Mouse (Mus musculus) embryonic facial prominence, embryonic 15.5 days (tissue): ENCODE data around the gene Bank1. TPM values are rescaled to one million over a fixed set of nuclear protein-coding genes. Genes with fewer than 3 reads are reported as not detected.
A peak's percentile ranks its signal among the peaks of the same experiment; 100 is the strongest.

Experiments used
- ATAC-seq: fragments of 200-750 bp; cut with Nextera tagmentation; 2 replicates; pipeline ENCODE4 v1.8.0; 2017; ENCODE audit warnings: low read depth, moderate TSS enrichment; ENCODE audit not compliant: insufficient number of reproducible peaks, low FRiP score, low TSS enrichment
- H3K27ac ChIP-seq: fragments of 300-500 bp; sonication (generic); replicated peaks from 2 replicates; pipeline ENCODE4 v1.5.1; 2015; ENCODE audit warnings: mild to moderate bottlenecking, inconsistent platforms
- H3K27me3 ChIP-seq: fragments of 300-500 bp; sonication (generic); 2 replicates; pipeline ENCODE4 v1.6.1; 2015; ENCODE audit warnings: inconsistent platforms
- H3K36me3 ChIP-seq: fragments of 300-500 bp; sonication (generic); 2 replicates; pipeline ENCODE4 v1.6.1; 2015; ENCODE audit warnings: mild to moderate bottlenecking, inconsistent platforms
- H3K4me1 ChIP-seq: fragments of 300-500 bp; sonication (generic); 2 replicates; pipeline ENCODE4 v1.6.1; 2015; ENCODE audit warnings: inconsistent platforms
- H3K4me2 ChIP-seq: fragments of 300-500 bp; sonication (generic); replicated peaks from 2 replicates; pipeline ENCODE4 v1.6.1; 2015; ENCODE audit warnings: mild to moderate bottlenecking, inconsistent platforms
- H3K4me3 ChIP-seq: fragments of 300-500 bp; sonication (generic); replicated peaks from 2 replicates; pipeline ENCODE4 v1.5.1; 2015; ENCODE audit warnings: mild to moderate bottlenecking, inconsistent platforms
- H3K9ac ChIP-seq: fragments of 300-500 bp; sonication (generic); 2 replicates; pipeline ENCODE4 v1.6.1; 2015; ENCODE audit warnings: inconsistent platforms
- H3K9me3 ChIP-seq: fragments of 300-500 bp; sonication (generic); replicated peaks from 2 replicates; pipeline ENCODE4 v1.6.1; 2016; ENCODE audit warnings: inconsistent platforms
- WGBS: fragments of 180-500 bp; shearing (Covaris S2); methylation state at CpG from one replicate; pipeline ENCODE4 v1.1.7; 2015; 5-methylcytosine and 5-hydroxymethylcytosine counted together
- polyA plus RNA-seq: library from polyadenylated mRNA; unstranded; fragments of >200 nt; fragmentation: Nextera tagmentation; extraction: Ambion mirVana; gene quantifications from 2 replicates; pipeline ENCODE4 v1.2.1, GENCODE M21; 2015

Gene Bank1
- polyA plus RNA-seq, 1 experiment from 2014 or later, result 1.1 TPM

DNA sequence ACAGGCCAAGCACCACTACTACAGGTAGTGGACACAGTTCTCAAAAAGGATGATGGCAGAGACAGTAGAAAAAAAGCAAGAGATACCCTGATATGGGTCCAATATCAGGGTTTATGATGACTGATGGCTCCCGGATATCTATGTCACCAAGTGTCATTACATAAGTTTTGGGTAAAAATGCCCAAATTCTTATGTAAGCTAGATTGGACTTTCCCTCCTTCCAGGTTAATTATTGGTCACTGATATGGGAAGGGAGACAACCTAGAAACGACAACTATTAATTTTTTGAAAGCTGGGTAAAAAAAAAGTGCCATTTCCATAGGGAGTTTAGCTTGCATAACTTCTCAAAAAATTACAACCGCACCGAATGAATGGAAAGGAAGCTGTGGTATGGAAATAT, 277.8 kb downstream of the Bank1 start:
- WGBS, result 74% methylated on average over 4 of the region's 4 CpGs
- H3K4me1 ChIP-seq, result no peaks in the 10 kb centered on the region
- no peaks in the 10 kb centered on the region for H3K27me3 ChIP-seq
- ATAC-seq, result no peak
- no peaks in the 10 kb centered on the region for H3K36me3 ChIP-seq
- no peak overlapping the region for H3K9ac ChIP-seq
- no peak overlapping the region for H3K4me2 ChIP-seq
- H3K27ac ChIP-seq, result no peak overlapping the region
- 0 out of 2 replicates have a peak, but pooled peaks cover 3% of the 10 kb centered on the region for H3K9me3 ChIP-seq
- H3K4me3 ChIP-seq, result no peak overlapping the region

DNA sequence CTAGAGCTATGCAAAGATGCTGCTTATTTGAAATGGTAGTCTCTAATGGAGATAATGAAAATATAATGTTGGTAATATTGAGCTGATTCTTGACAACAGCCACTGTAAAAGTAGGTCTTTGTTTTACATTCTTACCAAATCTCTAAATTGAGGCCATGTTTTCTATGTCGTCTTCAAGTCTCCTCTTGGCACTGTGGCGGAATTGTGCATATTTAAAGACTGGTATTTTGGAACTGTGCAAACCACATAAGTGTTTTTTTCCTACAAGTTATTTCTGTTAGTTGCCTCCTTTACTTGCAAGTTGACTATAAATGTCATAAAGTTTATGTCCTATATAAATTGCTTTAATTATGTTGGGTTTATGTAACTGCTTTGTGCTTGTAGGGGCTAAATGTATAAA, 280.5 kb downstream of the Bank1 start:
- H3K36me3 ChIP-seq, result no peaks in the 10 kb centered on the region
- 0 out of 2 replicates have a peak, but pooled peaks cover 3% of the 10 kb centered on the region for H3K9me3 ChIP-seq
- no peaks in the 10 kb centered on the region for H3K4me1 ChIP-seq
- H3K27me3 ChIP-seq, result no peaks in the 10 kb centered on the region
- H3K4me2 ChIP-seq, result no peak overlapping the region
- no peak overlapping the region for H3K4me3 ChIP-seq
- no peak for ATAC-seq
- H3K27ac ChIP-seq, result no peak overlapping the region
- no peak overlapping the region for H3K9ac ChIP-seq
- 60% methylated on average over 2 of the region's 2 CpGs for WGBS

DNA sequence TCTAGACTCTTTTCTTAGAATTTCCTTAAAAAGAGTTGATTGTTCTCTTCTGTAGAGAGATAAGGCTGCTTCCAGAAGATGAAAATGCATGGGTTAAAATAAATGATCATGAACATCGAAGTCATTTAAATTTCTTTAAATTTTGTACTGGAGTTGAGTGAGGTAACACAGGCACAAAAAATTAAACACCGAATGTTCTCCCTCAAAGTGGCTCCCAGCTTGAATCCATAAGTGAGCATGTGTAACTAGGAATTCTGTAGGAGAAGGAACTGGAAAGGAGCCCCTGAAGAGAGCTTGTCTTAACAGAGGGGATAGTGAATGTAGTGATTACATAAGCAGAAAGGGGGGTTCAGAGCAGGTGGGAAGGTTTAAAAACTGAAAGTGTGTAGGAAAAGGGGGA, 285.8 kb downstream of the Bank1 start:
- H3K27me3 ChIP-seq, result no peaks in the 10 kb centered on the region
- H3K27ac ChIP-seq, result no peak overlapping the region
- H3K9ac ChIP-seq, result no peak overlapping the region
- H3K4me3 ChIP-seq, result no peak overlapping the region
- no peaks in the 10 kb centered on the region for H3K36me3 ChIP-seq
- H3K4me1 ChIP-seq, result no peaks in the 10 kb centered on the region
- 0 out of 2 replicates have a peak, but pooled peaks cover 3% of the 10 kb centered on the region for H3K9me3 ChIP-seq
- no peak for ATAC-seq
- WGBS, result 79% methylated on average over 2 of the region's 2 CpGs
- H3K4me2 ChIP-seq, result no peak overlapping the region

DNA sequence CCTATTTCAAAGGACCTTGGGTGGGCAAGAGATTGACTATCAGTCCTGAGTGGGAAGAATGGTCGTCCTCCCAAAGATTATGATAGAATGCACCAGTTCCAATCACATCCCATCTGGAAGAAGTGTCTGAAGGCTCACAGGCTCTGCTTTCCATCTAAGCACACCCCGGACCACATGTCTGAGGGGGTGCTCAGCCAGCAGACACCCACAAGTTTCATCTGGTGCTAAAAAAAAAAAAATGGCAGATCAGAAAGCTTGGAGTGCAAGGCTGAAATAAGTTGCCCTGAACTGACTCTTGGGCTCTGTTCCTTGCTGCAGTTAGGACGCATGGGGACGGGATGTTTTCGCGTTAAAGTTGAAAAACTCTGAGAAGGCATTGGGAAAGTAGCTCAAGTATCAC, 286.4 kb downstream of the Bank1 start:
- Histone ChIP-seq H3K9me3 (0 out of 2 replicates have a peak, but pooled peaks cover 3% of the 10 kb centered on the region), H3K27me3 (no peaks in the 10 kb centered on the region), H3K27ac (no peak overlapping the region), H3K4me1 (no peaks in the 10 kb centered on the region), H3K4me3 (no peak overlapping the region), H3K4me2 (no peak overlapping the region), H3K9ac (no peak overlapping the region), H3K36me3 (no peaks in the 10 kb centered on the region)
- ATAC-seq, result no peak
- WGBS, result 86% methylated on average over 6 of the region's 6 CpGs

DNA sequence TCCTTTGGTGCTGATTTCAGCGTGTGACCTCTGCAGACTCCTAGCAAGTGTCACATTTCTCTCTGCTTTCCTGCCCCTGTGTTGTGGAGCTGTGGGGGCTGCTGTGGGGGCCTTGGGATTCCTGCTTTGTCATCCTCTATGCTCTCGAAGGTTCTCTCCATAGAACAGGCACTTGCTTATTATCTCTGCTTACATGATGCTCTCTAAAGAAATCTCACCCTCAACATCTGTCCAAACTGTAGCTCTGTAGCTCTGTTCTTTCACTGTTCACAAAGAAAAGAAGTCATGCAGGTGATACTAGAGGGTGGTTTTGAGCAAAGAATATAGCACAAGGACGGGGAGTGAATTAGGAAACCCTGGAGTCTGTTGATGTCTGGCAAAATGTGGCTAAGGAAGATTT, 288.6 kb downstream of the Bank1 start:
- Histone ChIP-seq H3K4me1 (no peaks in the 10 kb centered on the region), H3K27ac (no peak overlapping the region), H3K27me3 (no peaks in the 10 kb centered on the region), H3K4me2 (no peak overlapping the region), H3K4me3 (no peak overlapping the region), H3K9ac (no peak overlapping the region), H3K36me3 (no peaks in the 10 kb centered on the region), H3K9me3 (no peaks in the 10 kb centered on the region)
- WGBS, result 31% methylated on average over 3 of the region's 3 CpGs
- no peak for ATAC-seq

DNA sequence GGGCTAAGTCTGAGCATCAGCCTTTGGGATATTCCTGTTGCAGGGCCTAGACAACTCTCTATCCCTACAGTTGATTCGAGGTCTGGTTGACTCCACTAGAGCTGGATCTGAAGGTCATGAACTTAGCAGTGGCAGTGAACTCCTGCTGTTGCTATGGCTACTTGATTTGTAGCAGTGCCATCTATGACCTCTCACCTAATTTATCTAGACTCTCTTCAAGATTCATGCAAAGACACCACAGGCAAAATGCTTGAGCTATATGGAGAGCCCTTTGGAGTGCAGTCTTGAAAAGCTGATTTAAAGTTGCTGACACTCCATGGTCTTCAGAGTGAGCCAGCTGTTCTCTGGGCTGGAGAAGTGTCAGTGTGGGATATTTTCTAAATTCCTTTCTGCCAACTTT, 290.1 kb downstream of the Bank1 start:
- Histone ChIP-seq H3K4me1 (no peaks in the 10 kb centered on the region), H3K9me3 (no peaks in the 10 kb centered on the region), H3K36me3 (no peaks in the 10 kb centered on the region), H3K27ac (no peak overlapping the region), H3K9ac (no peak overlapping the region), H3K27me3 (no peaks in the 10 kb centered on the region), H3K4me2 (no peak overlapping the region), H3K4me3 (no peak overlapping the region)
- WGBS, result 61% methylated on average over 1 of the region's 1 CpGs
- no peak for ATAC-seq

DNA sequence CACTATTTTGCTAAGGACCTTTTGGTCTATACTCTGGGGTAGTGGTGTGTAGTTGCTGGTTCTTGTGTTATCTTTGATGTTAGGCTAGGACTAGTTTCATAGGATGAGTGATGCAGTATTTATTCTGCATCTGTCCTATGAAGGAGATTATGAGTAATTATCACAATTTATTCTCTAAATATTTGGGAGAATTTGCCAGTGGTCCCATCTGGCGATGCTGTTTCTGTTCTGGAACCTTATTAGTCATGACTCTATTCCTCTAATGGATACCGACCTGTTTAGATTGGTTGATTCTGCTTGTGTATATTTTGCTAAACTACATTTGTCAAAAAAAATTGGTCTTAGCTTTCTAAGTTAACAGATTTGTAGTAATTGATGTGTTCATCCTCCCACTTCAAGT, 301.0 kb downstream of the Bank1 start:
- WGBS, result 95% methylated on average over 2 of the region's 2 CpGs
- no peak overlapping the region for H3K4me3 ChIP-seq
- H3K9ac ChIP-seq, result no peak overlapping the region
- ATAC-seq, result no peak
- no peaks in the 10 kb centered on the region for H3K36me3 ChIP-seq
- H3K9me3 ChIP-seq, result no peaks in the 10 kb centered on the region
- no peak overlapping the region for H3K4me2 ChIP-seq
- H3K4me1 ChIP-seq, result no peaks in the 10 kb centered on the region
- no peaks in the 10 kb centered on the region for H3K27me3 ChIP-seq
- H3K27ac ChIP-seq, result no peak overlapping the region

DNA sequence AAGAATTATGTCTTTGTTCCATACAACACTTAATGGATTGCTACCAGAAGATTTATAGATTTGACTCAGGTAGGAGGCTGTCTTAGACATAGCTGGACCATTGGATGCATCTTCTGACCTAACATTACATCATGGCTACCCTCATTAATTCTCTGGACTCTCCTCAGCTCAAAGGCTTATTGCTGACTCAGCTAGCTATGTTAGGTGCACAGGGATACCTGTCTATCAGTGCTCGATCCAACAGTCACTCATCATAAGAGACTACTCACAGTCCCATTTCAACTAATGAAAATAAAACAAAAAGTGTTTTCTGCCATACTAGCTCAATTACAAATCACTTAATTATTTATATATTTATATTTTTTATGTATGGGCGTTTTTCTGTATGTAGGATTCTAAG, 308.3 kb downstream of the Bank1 start:
- no peak overlapping the region for H3K4me2 ChIP-seq
- no peaks in the 10 kb centered on the region for H3K27me3 ChIP-seq
- H3K9ac ChIP-seq, result no peak overlapping the region
- no peak overlapping the region for H3K27ac ChIP-seq
- no peak for ATAC-seq
- WGBS, result 74% methylated on average over 2 of the region's 2 CpGs
- no peak overlapping the region for H3K4me3 ChIP-seq
- H3K9me3 ChIP-seq, result no peaks in the 10 kb centered on the region
- no peaks in the 10 kb centered on the region for H3K36me3 ChIP-seq
- no peaks in the 10 kb centered on the region for H3K4me1 ChIP-seq

DNA sequence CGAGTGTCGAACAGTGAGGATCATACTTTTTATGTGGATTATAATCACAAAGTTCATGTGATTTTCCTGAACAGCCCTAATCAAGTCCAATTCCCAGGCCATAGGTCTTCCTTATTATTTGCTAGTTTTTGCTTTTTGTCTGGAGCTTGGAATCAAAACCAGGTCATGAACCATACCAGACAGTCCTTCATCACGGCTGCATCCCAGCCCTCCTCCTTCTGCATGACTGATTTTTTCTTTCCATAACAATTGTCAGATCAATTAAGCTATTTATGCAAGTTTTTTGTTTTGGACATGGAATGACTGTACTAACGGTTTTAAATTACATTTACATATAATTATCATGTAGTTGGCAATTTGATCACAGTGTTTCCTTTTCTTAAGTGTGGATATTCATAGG, 315.2 kb downstream of the Bank1 start:
- WGBS, result 69% methylated on average over 4 of the region's 4 CpGs
- Histone ChIP-seq H3K4me1 (peaks cover 13% of the 10 kb centered on the region), H3K27ac (no peak overlapping the region), H3K4me3 (no peak overlapping the region), H3K36me3 (no peaks in the 10 kb centered on the region), H3K9me3 (no peaks in the 10 kb centered on the region), H3K9ac (no peak overlapping the region), H3K4me2 (no peak overlapping the region), H3K27me3 (no peaks in the 10 kb centered on the region)
- no peak for ATAC-seq

DNA sequence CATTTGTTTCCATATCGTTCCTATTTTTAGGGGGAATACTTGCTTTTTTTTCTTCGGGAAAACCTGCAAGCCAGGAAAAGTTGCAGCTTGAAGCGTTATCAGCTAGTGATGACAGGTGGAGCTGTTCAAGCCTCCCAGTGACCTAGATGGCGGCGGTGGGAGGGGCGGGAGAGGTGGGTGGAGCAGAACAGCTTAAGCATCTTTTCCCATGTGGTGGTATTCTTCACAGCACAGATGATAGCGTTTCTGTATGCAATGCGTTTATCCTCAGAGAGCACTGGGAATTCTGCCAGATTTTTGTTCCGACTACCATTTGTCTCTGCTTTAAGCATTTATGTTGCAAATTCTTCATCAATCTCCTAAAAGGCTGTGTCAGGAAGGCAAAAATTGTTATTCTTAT, 318.0 kb downstream of the Bank1 start:
- no peaks in the 10 kb centered on the region for H3K9me3 ChIP-seq
- WGBS, result 13% methylated on average over 9 of the region's 9 CpGs
- peaks cover 13% of the 10 kb centered on the region for H3K4me1 ChIP-seq
- H3K4me2 ChIP-seq, result peak overlapping the region; percentile 46
- no peak for ATAC-seq
- no peaks in the 10 kb centered on the region for H3K36me3 ChIP-seq
- no peaks in the 10 kb centered on the region for H3K27me3 ChIP-seq
- H3K9ac ChIP-seq, result no peak overlapping the region
- peak overlapping the region; percentile 13; the same call in 1 of the 2 replicates for H3K4me3 ChIP-seq
- 0 out of 2 replicates have a peak overlapping the region, but pooled peaks have one; percentile 1 for H3K27ac ChIP-seq

DNA sequence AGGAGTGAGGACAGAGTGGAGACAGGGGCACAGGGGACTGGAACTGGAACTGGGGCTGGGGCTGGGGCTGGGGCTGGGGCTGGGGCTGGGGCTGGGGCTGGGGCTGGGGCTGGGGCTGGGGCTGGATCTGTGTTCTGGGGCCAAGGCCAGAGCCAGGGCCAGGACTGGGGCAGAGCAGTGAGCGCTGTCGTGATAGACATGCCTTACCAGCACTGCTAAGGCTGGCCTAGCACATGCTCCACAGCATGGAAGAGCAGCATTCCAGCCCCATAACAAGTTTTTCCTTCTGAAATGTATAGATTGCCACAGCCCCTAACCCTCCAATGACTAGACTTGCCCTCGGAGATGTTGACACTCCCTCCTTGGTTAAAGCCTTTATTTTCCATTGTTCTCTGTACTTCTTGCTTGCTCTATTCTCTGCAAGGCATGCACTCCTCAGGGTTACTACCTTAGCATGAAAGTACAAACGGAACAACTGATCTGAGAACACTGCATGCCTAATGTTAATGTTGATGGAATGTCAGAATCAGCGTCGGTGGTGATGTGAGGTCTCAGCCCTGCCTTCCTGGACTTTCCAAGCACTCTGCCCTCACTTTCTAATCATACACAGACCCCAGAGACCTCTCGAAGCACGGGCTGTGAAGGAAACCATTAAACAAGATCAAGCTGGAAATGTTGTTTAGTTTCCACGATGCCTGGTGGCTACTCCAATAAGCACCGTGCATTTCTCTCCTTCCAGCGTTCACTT, 318.6 kb downstream of the Bank1 start:
- no peak for ATAC-seq
- Histone ChIP-seq H3K36me3 (no peaks in the 10 kb centered on the region), H3K4me2 (peak overlapping the region; percentile 46), H3K4me3 (peak overlapping the region; percentile 13; the same call in 1 of the 2 replicates), H3K27ac (peak overlapping the region; percentile 1; the same call in 1 of the 2 replicates), H3K27me3 (no peaks in the 10 kb centered on the region), H3K9me3 (no peaks in the 10 kb centered on the region), H3K9ac (no peak overlapping the region), H3K4me1 (peaks cover 13% of the 10 kb centered on the region)
- 34% methylated on average over 11 of the region's 11 CpGs for WGBS
